Mouse (Mus musculus): Measurements from ENCODE around the gene Map3k14. TPM values are rescaled to one million over a fixed set of nuclear protein-coding genes. Genes with fewer than 3 reads are reported as not detected.
A peak's percentile ranks its signal among the peaks of the same experiment; 100 is the strongest.

Map3k14 gene
- total and polyA plus RNA-seq, 3 experiments: 3.0 to 3.7 (median 3.4) TPM

DNA sequence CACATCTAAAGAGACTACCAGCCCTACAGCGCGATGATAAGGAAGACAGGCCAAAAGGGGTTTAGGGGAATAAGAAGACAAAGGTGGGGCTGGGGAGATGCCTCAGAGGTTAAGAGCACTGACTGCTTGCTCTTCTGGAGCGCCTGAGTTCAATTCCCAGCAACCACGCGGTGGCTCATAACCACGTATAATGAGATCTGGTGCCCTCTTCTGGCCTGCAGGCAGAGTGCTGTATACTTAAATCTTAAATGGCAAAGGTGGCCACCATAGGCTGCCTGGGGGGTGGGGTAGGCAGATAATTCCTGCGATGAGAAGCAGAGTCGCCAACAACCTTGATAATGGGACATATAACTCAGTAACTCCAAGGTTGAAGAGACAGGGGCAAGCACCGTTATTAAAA, 29.5 kb downstream of the Map3k14 start:
- WGBS: 85% methylated on average over 9 of the region's 9 CpGs
- H3K27me3 ChIP-seq (ENCODE audit: control insufficient read depth, insufficient read depth, low read length): no peaks in the 10 kb centered on the region

DNA sequence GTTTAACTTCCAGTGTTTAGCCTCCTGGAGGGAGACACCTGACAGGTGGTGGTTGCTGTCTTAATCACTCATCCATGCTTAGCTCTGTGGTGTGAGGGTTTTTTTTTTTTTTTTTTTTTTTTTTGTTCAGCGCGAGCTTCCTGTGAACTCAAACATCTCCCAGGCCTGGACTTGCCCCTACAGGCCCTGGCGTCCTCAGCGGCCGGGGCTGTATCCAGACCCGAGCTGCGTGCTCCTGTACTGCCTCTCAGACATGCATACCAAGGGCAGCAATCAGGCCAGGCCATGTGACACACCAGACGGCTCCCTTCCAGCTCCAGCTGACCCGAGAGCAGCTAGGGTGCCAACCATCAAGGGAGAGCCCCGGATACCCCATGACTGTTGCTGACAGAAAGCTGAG, 30.4 kb downstream of the Map3k14 start:
- H3K27ac ChIP-seq: no peak overlapping the region
- H3K79me2 ChIP-seq (replicated peaks; ENCODE audit: control insufficient read depth, insufficient read depth, low read length): no peaks in the 10 kb centered on the region
- DNase-seq: peak in 1 of 2 experiments; percentile 30
- 65% methylated on average over 10 of the region's 10 CpGs for WGBS
- H3K9ac ChIP-seq (ENCODE audit: low read depth, low read length): no peak overlapping the region
- no peak overlapping the region for H3K4me3 ChIP-seq
- peaks cover 2% of the 10 kb centered on the region; the same call in 1 of the 2 replicates for H3K4me1 ChIP-seq (ENCODE audit: control insufficient read depth, insufficient read depth, low read length)
- intact Hi-C loops (cut with DNase I): no loop called here
- TF ChIP-seq EP300 (IDR thresholded peaks at IDR 0.05; ENCODE audit: insufficient read depth, low read depth, low read length) (no peak), POLR2A (IDR thresholded peaks at IDR 0.05; ENCODE audit: insufficient read depth, low read depth, low read length) (no peak), CTCF (IDR thresholded peaks at IDR 0.05) (no peak)
- no peaks in the 10 kb centered on the region for H3K27me3 ChIP-seq (ENCODE audit: control insufficient read depth, insufficient read depth, low read length)
- H3K36me3 ChIP-seq (ENCODE audit: control insufficient read depth, insufficient read depth, low read length): no peaks in the 10 kb centered on the region

More for the DNA sequence above, 29.5 kb downstream of the Map3k14 start:
- Histone ChIP-seq H3K9ac (ENCODE audit: low read depth, low read length) (no peak overlapping the region), H3K27ac (no peak overlapping the region), H3K4me3 (no peak overlapping the region), H3K4me1 (ENCODE audit: control insufficient read depth, insufficient read depth, low read length) (peaks cover 2% of the 10 kb centered on the region; the same call in 1 of the 2 replicates), H3K79me2 (replicated peaks; ENCODE audit: control insufficient read depth, insufficient read depth, low read length) (no peaks in the 10 kb centered on the region), H3K36me3 (ENCODE audit: control insufficient read depth, insufficient read depth, low read length) (no peaks in the 10 kb centered on the region)
- no peak for DNase-seq
- intact Hi-C loops (cut with DNase I): no loop called here
- TF ChIP-seq EP300 (IDR thresholded peaks at IDR 0.05; ENCODE audit: insufficient read depth, low read depth, low read length) (no peak), POLR2A (IDR thresholded peaks at IDR 0.05; ENCODE audit: insufficient read depth, low read depth, low read length) (no peak), CTCF (IDR thresholded peaks at IDR 0.05) (peak; percentile 43)

DNA sequence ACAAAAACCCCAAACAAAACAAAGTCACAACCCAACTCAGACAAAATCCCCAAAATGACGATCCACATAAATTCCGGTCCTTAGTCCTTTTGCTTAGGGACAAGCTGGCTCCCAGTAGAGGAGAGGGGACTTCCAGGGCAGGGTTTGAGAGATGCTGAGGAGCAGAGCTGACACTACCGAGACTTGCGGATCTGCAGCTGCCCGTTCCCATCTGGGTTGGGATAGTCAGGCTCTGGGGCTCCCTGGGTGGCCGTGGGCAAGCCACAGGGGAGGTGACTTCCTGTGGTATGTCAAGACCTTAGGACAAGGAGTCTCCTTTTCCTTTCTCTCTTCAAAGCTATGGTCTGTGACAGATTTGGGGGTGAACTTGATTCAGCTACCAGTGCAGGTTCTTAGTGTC, 30.8 kb downstream of the Map3k14 start:
- no peak overlapping the region for H3K9ac ChIP-seq (ENCODE audit: low read depth, low read length)
- WGBS: 81% methylated on average over 6 of the region's 6 CpGs

DNA sequence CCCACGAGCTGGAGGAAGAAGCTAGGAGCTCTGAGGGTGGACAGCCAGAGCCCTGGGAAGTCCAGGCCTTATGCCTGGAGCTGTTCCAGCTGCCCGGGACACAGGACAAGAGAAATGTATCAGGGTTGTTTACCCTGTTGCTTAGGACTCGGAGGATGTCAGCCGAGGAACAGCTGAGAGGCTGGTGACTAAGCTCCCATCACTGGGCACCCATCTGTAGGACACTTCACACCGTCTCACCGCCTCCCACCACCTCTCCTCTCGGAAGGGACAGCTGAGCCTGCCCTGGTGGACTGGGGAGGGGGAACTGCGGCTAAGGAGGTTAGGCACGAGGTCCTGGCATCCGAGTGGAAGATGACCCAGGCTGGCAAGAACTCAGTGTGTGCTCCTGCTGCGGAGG, 31.6 kb downstream of the Map3k14 start:
- TF ChIP-seq CTCF (IDR thresholded peaks at IDR 0.05): no peak
- no peak for TF ChIP-seq POLR2A (IDR thresholded peaks at IDR 0.05; ENCODE audit: insufficient read depth, low read depth, low read length)
- TF ChIP-seq EP300 (IDR thresholded peaks at IDR 0.05; ENCODE audit: insufficient read depth, low read depth, low read length): no peak
- H3K4me1 ChIP-seq (ENCODE audit: control insufficient read depth, insufficient read depth, low read length): peaks cover 2% of the 10 kb centered on the region; the same call in 1 of the 2 replicates
- DNase-seq: peak in 1 of 2 experiments; percentile 53
- no peaks in the 10 kb centered on the region for H3K36me3 ChIP-seq (ENCODE audit: control insufficient read depth, insufficient read depth, low read length)
- H3K27ac ChIP-seq: no peak overlapping the region
- WGBS: 54% methylated on average over 11 of the region's 11 CpGs
- no peak overlapping the region for H3K4me3 ChIP-seq
- no peaks in the 10 kb centered on the region for H3K27me3 ChIP-seq (ENCODE audit: control insufficient read depth, insufficient read depth, low read length)
- intact Hi-C loops (cut with DNase I): no loop called here
- H3K9ac ChIP-seq (ENCODE audit: low read depth, low read length): no peak overlapping the region
- no peaks in the 10 kb centered on the region for H3K79me2 ChIP-seq (replicated peaks; ENCODE audit: control insufficient read depth, insufficient read depth, low read length)

More for the DNA sequence above, 30.8 kb downstream of the Map3k14 start:
- no peaks in the 10 kb centered on the region for H3K36me3 ChIP-seq (ENCODE audit: control insufficient read depth, insufficient read depth, low read length)
- TF ChIP-seq EP300 (IDR thresholded peaks at IDR 0.05; ENCODE audit: insufficient read depth, low read depth, low read length): no peak
- TF ChIP-seq POLR2A (IDR thresholded peaks at IDR 0.05; ENCODE audit: insufficient read depth, low read depth, low read length): no peak
- no peak for TF ChIP-seq CTCF (IDR thresholded peaks at IDR 0.05)
- intact Hi-C loops (cut with DNase I): no loop called here
- no peaks in the 10 kb centered on the region for H3K79me2 ChIP-seq (replicated peaks; ENCODE audit: control insufficient read depth, insufficient read depth, low read length)
- H3K4me3 ChIP-seq: no peak overlapping the region
- DNase-seq: no peak
- peaks cover 2% of the 10 kb centered on the region; the same call in 1 of the 2 replicates for H3K4me1 ChIP-seq (ENCODE audit: control insufficient read depth, insufficient read depth, low read length)
- H3K27me3 ChIP-seq (ENCODE audit: control insufficient read depth, insufficient read depth, low read length): no peaks in the 10 kb centered on the region
- no peak overlapping the region for H3K27ac ChIP-seq

DNA sequence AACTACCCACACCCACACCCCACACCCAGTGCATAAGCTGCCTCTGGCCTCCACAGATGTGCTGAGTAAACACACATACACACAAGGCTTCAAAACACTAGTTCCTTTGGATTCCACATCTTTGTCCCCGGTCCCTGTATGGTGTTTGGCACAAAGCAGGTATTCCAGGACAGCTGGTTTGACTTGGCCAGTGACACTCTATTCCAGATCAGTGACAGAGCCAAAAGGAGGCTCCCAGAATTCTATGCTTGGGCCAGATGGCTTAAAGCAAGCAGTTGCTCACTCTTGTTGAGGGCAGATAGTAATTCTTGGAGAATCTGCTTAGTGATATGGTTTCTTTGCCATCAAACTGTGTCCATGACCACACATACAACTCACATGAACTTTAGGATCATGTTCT, 32.8 kb downstream of the Map3k14 start:
- H3K79me2 ChIP-seq (replicated peaks; ENCODE audit: control insufficient read depth, insufficient read depth, low read length): no peaks in the 10 kb centered on the region
- intact Hi-C loops (cut with DNase I): no loop called here
- H3K36me3 ChIP-seq (ENCODE audit: control insufficient read depth, insufficient read depth, low read length): no peaks in the 10 kb centered on the region
- WGBS: 53% methylated on average over 1 of the region's 1 CpGs
- DNase-seq: no peak
- no peaks in the 10 kb centered on the region for H3K27me3 ChIP-seq (ENCODE audit: control insufficient read depth, insufficient read depth, low read length)
- no peak overlapping the region for H3K9ac ChIP-seq (ENCODE audit: low read depth, low read length)
- H3K4me3 ChIP-seq: no peak overlapping the region
- TF ChIP-seq CTCF (IDR thresholded peaks at IDR 0.05) (no peak), EP300 (IDR thresholded peaks at IDR 0.05; ENCODE audit: insufficient read depth, low read depth, low read length) (no peak), POLR2A (IDR thresholded peaks at IDR 0.05; ENCODE audit: insufficient read depth, low read depth, low read length) (no peak)
- peaks cover 2% of the 10 kb centered on the region; the same call in 1 of the 2 replicates for H3K4me1 ChIP-seq (ENCODE audit: control insufficient read depth, insufficient read depth, low read length)
- H3K27ac ChIP-seq: no peak overlapping the region

DNA sequence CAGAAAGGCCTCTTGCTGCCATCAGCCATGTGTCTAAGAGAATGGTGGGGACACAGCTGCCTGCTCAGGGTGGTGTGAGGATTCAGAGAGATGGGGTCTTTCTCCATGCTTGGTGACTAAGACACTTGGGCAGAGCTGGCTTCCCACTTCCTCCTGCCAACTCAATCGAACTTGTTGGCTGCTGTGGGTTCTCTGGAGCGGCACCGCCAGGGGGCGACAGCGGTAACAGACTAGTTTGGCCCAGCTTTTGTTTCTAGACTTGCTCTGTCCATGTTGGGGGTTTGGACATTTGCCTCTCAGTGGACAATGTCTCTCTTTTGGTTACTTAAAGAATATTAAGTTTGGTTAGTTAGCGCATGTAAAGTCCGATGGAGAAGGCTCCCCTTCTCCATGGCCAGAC, 34.3 kb downstream of the Map3k14 start:
- no peaks in the 10 kb centered on the region for H3K27me3 ChIP-seq (ENCODE audit: control insufficient read depth, insufficient read depth, low read length)
- TF ChIP-seq EP300 (IDR thresholded peaks at IDR 0.05; ENCODE audit: insufficient read depth, low read depth, low read length): peak; percentile 56; the same call in 1 of the 2 replicates
- no peak for TF ChIP-seq POLR2A (IDR thresholded peaks at IDR 0.05; ENCODE audit: insufficient read depth, low read depth, low read length)
- peak; percentile 97 for TF ChIP-seq CTCF (IDR thresholded peaks at IDR 0.05)
- H3K36me3 ChIP-seq (ENCODE audit: control insufficient read depth, insufficient read depth, low read length): no peaks in the 10 kb centered on the region
- intact Hi-C loops (cut with DNase I): loop anchor here (1.0 to 2.0 kb wide), 3 partner anchors 39 to 92 kb away; no protein-coding TSS in a partner anchor
- no peak overlapping the region for H3K4me3 ChIP-seq
- H3K79me2 ChIP-seq (replicated peaks; ENCODE audit: control insufficient read depth, insufficient read depth, low read length): no peaks in the 10 kb centered on the region
- no peak overlapping the region for H3K27ac ChIP-seq
- H3K9ac ChIP-seq (ENCODE audit: low read depth, low read length): no peak overlapping the region
- DNase-seq: peak; percentile 86 to 89
- peaks cover 2% of the 10 kb centered on the region; the same call in 1 of the 2 replicates for H3K4me1 ChIP-seq (ENCODE audit: control insufficient read depth, insufficient read depth, low read length)
- WGBS: 27% methylated on average over 7 of the region's 7 CpGs
